Mouse (Mus musculus) MEL (cell line): ENCODE measurements around the gene Camk2b. TPM values are rescaled to one million over a fixed set of nuclear protein-coding genes. Genes with fewer than 3 reads are reported as not detected.

Source experiments
- DNase-seq: peaks from one replicate; pipeline ENCODE4 v3.0.0; 2011; ENCODE audit warnings: low read depth, low spot score
- H3K27ac ChIP-seq: 2 replicates; pipeline ENCODE4 v1.5.1; 2012; ENCODE audit warnings: low read depth, mild to moderate bottlenecking, control low read depth, low read length, moderate library complexity; ENCODE audit not compliant: control insufficient read depth
- H3K27me3 ChIP-seq, 2 experiments: fragments of 150-350 bp in 1 of 2; sonication (generic) in 1 of 2; 2 replicates each; pipeline ENCODE4 v1.6.1; 2012; ENCODE audit warnings: low read length in 2 of 2, mild to moderate bottlenecking in 2 of 2, improper control_type of control experiment in 1 of 2, moderate library complexity in 1 of 2; ENCODE audit not compliant: insufficient read depth in 2 of 2, control insufficient read depth in 1 of 2
- H3K36me3 ChIP-seq, 2 experiments: 2 replicates each; pipeline ENCODE4 v1.6.1; 2012 to 2014; ENCODE audit warnings: low read length in 2 of 2, improper control_type of control experiment in 1 of 2, inconsistent platforms in 1 of 2, mild to moderate bottlenecking in 1 of 2; ENCODE audit not compliant: insufficient read depth in 2 of 2, control insufficient read depth in 1 of 2
- H3K4me1 ChIP-seq, 2 experiments: fragments of 150-350 bp in 1 of 2; sonication (generic) in 1 of 2; 2 replicates each; pipeline ENCODE4 v1.6.1; 2012; ENCODE audit warnings: low read length in 2 of 2, improper control_type of control experiment in 1 of 2, mild to moderate bottlenecking in 1 of 2; ENCODE audit not compliant: insufficient read depth in 2 of 2, control insufficient read depth in 1 of 2
- H3K4me3 ChIP-seq, 2 experiments: fragments of 150-350 bp in 1 of 2; sonication (generic) in 1 of 2; 2 replicates each; pipeline ENCODE4 v1.5.1; 2012; ENCODE audit warnings: low read depth in 2 of 2, low read length in 2 of 2, mild to moderate bottlenecking in 2 of 2, moderate library complexity in 2 of 2, control low read depth in 1 of 2, improper control_type of control experiment in 1 of 2; ENCODE audit not compliant: control insufficient read depth in 1 of 2, insufficient read depth in 1 of 2
- H3K79me2 ChIP-seq: 2 replicates; pipeline ENCODE4 v1.6.1; 2012; ENCODE audit warnings: mild to moderate bottlenecking, low read length, moderate library complexity; ENCODE audit not compliant: control insufficient read depth, poor library complexity, insufficient read depth
- H3K9ac ChIP-seq: 2 replicates; pipeline ENCODE4 v1.6.1; 2012; ENCODE audit warnings: low read depth, mild to moderate bottlenecking, control low read depth, low read length, moderate library complexity; ENCODE audit not compliant: control insufficient read depth, poor library complexity, severe bottlenecking
- H3K9me3 ChIP-seq: fragments of 150-350 bp; sonication (generic); replicated peaks from 2 replicates; pipeline ENCODE4 v1.6.1; 2012; ENCODE audit warnings: mild to moderate bottlenecking, low read length, improper control_type of control experiment, moderate library complexity; ENCODE audit not compliant: insufficient read depth
- CHD1 ChIP-seq: IDR thresholded peaks from 2 replicates; pipeline ENCODE4 v1.6.1; 2012; ENCODE audit warnings: low read depth, mild to moderate bottlenecking, inconsistent platforms, low read length, improper control_type of control experiment
- CHD2 ChIP-seq: IDR thresholded peaks from 2 replicates; pipeline ENCODE4 v1.6.1; 2011; ENCODE audit warnings: low read length, improper control_type of control experiment
- E2F4 ChIP-seq: IDR thresholded peaks from 2 replicates; pipeline ENCODE4 v1.6.1; 2011; ENCODE audit warnings: low read depth, low read length, improper control_type of control experiment, borderline replicate concordance
- ELF1 ChIP-seq: IDR thresholded peaks from 2 replicates; pipeline ENCODE4 v1.6.1; 2014; ENCODE audit warnings: low read depth, mild to moderate bottlenecking, inconsistent platforms, low read length, improper control_type of control experiment, moderate library complexity
- ETS1 ChIP-seq: IDR thresholded peaks from 2 replicates; pipeline ENCODE4 v1.6.1; 2012; ENCODE audit warnings: low read depth, mild to moderate bottlenecking, inconsistent platforms, low read length, improper control_type of control experiment, moderate library complexity
- HCFC1 ChIP-seq: IDR thresholded peaks from 2 replicates; pipeline ENCODE4 v1.6.1; 2012; ENCODE audit warnings: low read depth, mild to moderate bottlenecking, inconsistent platforms, low read length, improper control_type of control experiment, moderate library complexity
- JUND ChIP-seq: IDR thresholded peaks from 2 replicates; pipeline ENCODE4 v1.6.1; 2011; ENCODE audit warnings: low read depth, mild to moderate bottlenecking, improper control_type of control experiment, low read length
- MAFK ChIP-seq: IDR thresholded peaks from 2 replicates; pipeline ENCODE4 v1.6.1; 2011; ENCODE audit warnings: low read depth, mild to moderate bottlenecking, low read length, improper control_type of control experiment, borderline replicate concordance
- MAZ ChIP-seq: IDR thresholded peaks from 2 replicates; pipeline ENCODE4 v1.6.1; 2012; ENCODE audit warnings: low read depth, mild to moderate bottlenecking, inconsistent platforms, low read length, improper control_type of control experiment
- MEF2A ChIP-seq: IDR thresholded peaks from 2 replicates; pipeline ENCODE4 v1.6.1; 2014; ENCODE audit warnings: low read depth, mild to moderate bottlenecking, inconsistent platforms, low read length, improper control_type of control experiment; ENCODE audit not compliant: poor library complexity, insufficient replicate concordance, severe bottlenecking; ENCODE audit errors: extremely low read depth
- MXI1 ChIP-seq: IDR thresholded peaks from 2 replicates; pipeline ENCODE4 v1.6.1; 2011; ENCODE audit warnings: mild to moderate bottlenecking, low read depth, low read length, improper control_type of control experiment
- MYC ChIP-seq: IDR thresholded peaks from 2 replicates; pipeline ENCODE4 v1.6.1; 2011; ENCODE audit warnings: low read depth, mild to moderate bottlenecking, low read length, improper control_type of control experiment, moderate library complexity
- NELFE ChIP-seq: IDR thresholded peaks from 2 replicates; pipeline ENCODE4 v1.6.1; 2011; ENCODE audit warnings: low read depth, low read length, improper control_type of control experiment
- NRF1 ChIP-seq: IDR thresholded peaks from 2 replicates; pipeline ENCODE4 v1.6.1; 2014; ENCODE audit warnings: low read depth, mild to moderate bottlenecking, inconsistent platforms, low read length, improper control_type of control experiment, moderate library complexity; ENCODE audit not compliant: poor library complexity, insufficient read depth, severe bottlenecking
- POLR2A ChIP-seq, 2 experiments: IDR thresholded peaks; 2 replicates each; pipeline ENCODE4 v1.6.1; 2011 to 2012; ENCODE audit warnings: low read length in 2 of 2, mild to moderate bottlenecking in 2 of 2, control low read depth in 1 of 2, improper control_type of control experiment in 1 of 2, low read depth in 1 of 2, moderate library complexity in 1 of 2; ENCODE audit not compliant: control insufficient read depth in 1 of 2, insufficient read depth in 1 of 2, poor library complexity in 1 of 2
- POLR2AphosphoS5 ChIP-seq: IDR thresholded peaks from 2 replicates; pipeline ENCODE4 v1.6.1; 2012; ENCODE audit warnings: low read depth, borderline replicate concordance, mild to moderate bottlenecking, inconsistent platforms, low read length, moderate library complexity, mixed read lengths
- SIN3A ChIP-seq: IDR thresholded peaks from 2 replicates; pipeline ENCODE4 v1.6.1; 2012; ENCODE audit warnings: low read length, improper control_type of control experiment, inconsistent platforms
- TAL1 ChIP-seq: IDR thresholded peaks from 2 replicates; pipeline ENCODE4 v1.6.1; 2012; ENCODE audit warnings: mild to moderate bottlenecking, inconsistent platforms, low read length, moderate library complexity, mixed read lengths
- TBP ChIP-seq: IDR thresholded peaks from 2 replicates; pipeline ENCODE4 v1.8.0; 2011; ENCODE audit warnings: low read depth, low read length, improper control_type of control experiment
- TCF12 ChIP-seq: IDR thresholded peaks from 2 replicates; pipeline ENCODE4 v1.6.1; 2014; ENCODE audit warnings: low read depth, mild to moderate bottlenecking, inconsistent platforms, low read length, improper control_type of control experiment, moderate library complexity
- USF1 ChIP-seq: IDR thresholded peaks from 2 replicates; pipeline ENCODE4 v1.6.1; 2014; ENCODE audit warnings: low read depth, mild to moderate bottlenecking, inconsistent platforms, low read length, improper control_type of control experiment, moderate library complexity
- USF2 ChIP-seq, 2 experiments: IDR thresholded peaks; 2 replicates each; pipeline ENCODE4 v1.6.1; 2011 to 2012; ENCODE audit warnings: improper control_type of control experiment in 2 of 2, low read length in 2 of 2, borderline replicate concordance in 1 of 2, inconsistent platforms in 1 of 2, low read depth in 1 of 2, mild to moderate bottlenecking in 1 of 2; ENCODE audit not compliant: insufficient read depth in 1 of 2
- ZMIZ1 ChIP-seq: IDR thresholded peaks from 2 replicates; pipeline ENCODE4 v1.6.1; 2012; ENCODE audit warnings: low read depth, mild to moderate bottlenecking, inconsistent platforms, low read length, improper control_type of control experiment, moderate library complexity
- ZNF384 ChIP-seq: IDR thresholded peaks from 2 replicates; pipeline ENCODE4 v1.6.1; 2012; ENCODE audit warnings: low read depth, mild to moderate bottlenecking, inconsistent platforms, low read length, improper control_type of control experiment
- polyA plus RNA-seq, 2 experiments: library from polyadenylated mRNA; stranded (reverse) in 1 of 2; unstranded in 1 of 2; fragments of >175 nt in 1 of 2; fragments of >200 nt in 1 of 2; gene quantifications; 2 replicates each; pipeline versions ENCODE4 v1.2.1 to v1.2.4; 2012; ENCODE audit warnings: low replicate concordance in 2 of 2, low read depth in 1 of 2; ENCODE audit not compliant: insufficient read length in 2 of 2, insufficient read depth in 1 of 2, missing spikeins in 1 of 2
- total RNA-seq: library from RNA; depleted of rRNA; stranded (reverse); fragments of 300-350 nt; gene quantifications from 2 replicates; pipeline ENCODE4 v1.2.3, GENCODE M21; 2012

The Camk2b gene
- total and polyA plus RNA-seq, 3 experiments: 0.04 TPM; not detected in 1

DNA sequence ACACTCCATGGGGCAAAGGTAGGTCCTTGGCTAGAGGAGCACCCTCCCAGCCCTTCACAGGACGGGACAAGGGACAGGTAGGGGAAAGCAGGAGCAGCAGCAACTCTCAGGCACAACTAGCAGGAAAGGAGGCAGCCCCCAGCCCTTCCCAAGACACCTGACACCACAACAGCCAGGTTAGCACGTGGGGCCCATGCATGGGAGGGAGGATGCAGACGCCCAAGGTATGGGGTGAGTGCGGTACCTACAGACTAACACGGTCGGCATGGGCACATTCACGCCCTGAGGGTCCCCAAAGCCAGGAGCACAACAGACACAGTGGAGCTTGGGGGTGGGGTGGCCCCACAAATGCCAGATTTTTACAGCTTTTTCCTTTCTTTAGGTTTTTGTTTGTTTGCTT lies 95.0 kb downstream of the Camk2b start:
- no peaks in the 10 kb centered on the region for H3K79me2 ChIP-seq
- no peak for DNase-seq
- H3K27me3 ChIP-seq: no peaks in the 10 kb centered on the region
- TF ChIP-seq POLR2AphosphoS5 (no peak), MEF2A (no peak), JUND (no peak), NELFE (no peak), CHD2 (no peak), SIN3A (no peak), HCFC1 (no peak), ELF1 (no peak), MAFK (no peak), TCF12 (no peak), ZNF384 (no peak)
- no peak overlapping the region for H3K9ac ChIP-seq
- no peaks in the 10 kb centered on the region for H3K36me3 ChIP-seq
- H3K4me3 ChIP-seq: no peak overlapping the region
- no peaks in the 10 kb centered on the region for H3K9me3 ChIP-seq
- no peak overlapping the region for H3K27ac ChIP-seq
- no peaks in the 10 kb centered on the region for H3K4me1 ChIP-seq

DNA sequence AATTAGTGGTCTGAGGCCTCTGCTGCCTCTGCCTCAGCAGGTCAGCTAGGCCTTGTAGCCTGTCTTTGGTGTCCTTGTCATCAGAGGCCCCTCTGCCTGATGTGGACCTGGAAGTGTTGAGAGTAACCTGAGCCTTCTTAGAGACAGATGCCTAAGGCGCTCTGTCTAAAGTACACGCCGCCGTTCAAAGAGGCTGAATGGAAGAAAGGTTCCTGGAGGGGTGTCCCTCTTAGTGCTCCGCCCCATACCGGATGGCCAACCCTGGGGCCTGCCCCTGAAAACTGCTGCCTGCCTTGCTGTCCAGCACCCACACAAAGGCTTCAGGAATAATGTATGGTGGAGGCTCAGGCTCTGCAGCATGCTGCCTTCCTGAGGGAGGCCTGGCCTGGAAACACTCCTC lies 97.9 kb downstream of the Camk2b start:
- Histone ChIP-seq H3K27ac (no peak overlapping the region), H3K4me1 (no peaks in the 10 kb centered on the region), H3K9me3 (no peaks in the 10 kb centered on the region), H3K27me3 (no peaks in the 10 kb centered on the region), H3K36me3 (peaks cover 0 to 1% of the 10 kb centered on the region in 2 experiments; a peak in 2 of 4 replicates), H3K9ac (no peak overlapping the region), H3K79me2 (no peaks in the 10 kb centered on the region), H3K4me3 (no peak overlapping the region)
- TF ChIP-seq POLR2A (IDR thresholded peaks at IDR 0.05; ENCODE audit: control insufficient read depth in 1 of 2, insufficient read depth in 1 of 2, low read depth in 1 of 2, low read length in 2 of 2, poor library complexity in 1 of 2): no peak
- no peak for TF ChIP-seq SIN3A
- no peak for TF ChIP-seq MAZ
- TF ChIP-seq NRF1: no peak
- no peak for TF ChIP-seq JUND
- TF ChIP-seq NELFE: no peak
- TF ChIP-seq TAL1: no peak
- no peak for TF ChIP-seq CHD1
- TF ChIP-seq E2F4: no peak
- no peak for TF ChIP-seq ZMIZ1
- TF ChIP-seq TBP: no peak
- TF ChIP-seq ETS1: no peak
- no peak for TF ChIP-seq USF2 (IDR thresholded peaks at IDR 0.05; ENCODE audit: borderline replicate concordance in 1 of 2, insufficient read depth in 1 of 2, low read depth in 1 of 2, low read length in 2 of 2)
- TF ChIP-seq MXI1: no peak
- TF ChIP-seq MYC: no peak
- TF ChIP-seq USF1: no peak
- no peak for DNase-seq
